Mouse (Mus musculus) midbrain, embryonic 16.5 days (tissue): Measurements from ENCODE around the gene Ryr2. TPM values are rescaled to one million over a fixed set of nuclear protein-coding genes. Genes with fewer than 3 reads are reported as not detected.

Experiments
- ATAC-seq: fragments of 200-750 bp; cut with Nextera tagmentation; 2 replicates; pipeline ENCODE4 v1.8.0; 2017; ENCODE audit warnings: moderate TSS enrichment
- H3K27ac ChIP-seq: fragments of 300-500 bp; sonication (generic); 2 replicates; pipeline ENCODE4 v1.5.1; 2014; ENCODE audit warnings: mild to moderate bottlenecking, low read length, mixed read lengths
- H3K27me3 ChIP-seq: fragments of 300-500 bp; sonication (generic); 2 replicates; pipeline ENCODE4 v1.6.1; 2014; ENCODE audit warnings: low read depth, low read length, mixed read lengths; ENCODE audit not compliant: control insufficient read depth, insufficient read depth
- H3K36me3 ChIP-seq: fragments of 300-500 bp; sonication (generic); 2 replicates; pipeline ENCODE4 v1.6.1; 2014; ENCODE audit warnings: mild to moderate bottlenecking, low read length, moderate library complexity, mixed read lengths; ENCODE audit not compliant: control insufficient read depth, insufficient read depth
- H3K4me1 ChIP-seq: fragments of 300-500 bp; sonication (generic); 2 replicates; pipeline ENCODE4 v1.6.1; 2014; ENCODE audit warnings: mild to moderate bottlenecking, low read length, mixed read lengths; ENCODE audit not compliant: control insufficient read depth, insufficient read depth
- H3K4me2 ChIP-seq: fragments of 300-500 bp; sonication (generic); 2 replicates; pipeline ENCODE4 v1.6.1; 2014; ENCODE audit warnings: mild to moderate bottlenecking, low read length, mixed read lengths
- H3K4me3 ChIP-seq: fragments of 300-500 bp; sonication (generic); 2 replicates; pipeline ENCODE4 v1.5.1; 2014; ENCODE audit warnings: low read depth, mild to moderate bottlenecking, low read length, moderate library complexity, mixed read lengths
- H3K9ac ChIP-seq: fragments of 300-500 bp; sonication (generic); 2 replicates; pipeline ENCODE4 v1.6.1; 2014; ENCODE audit warnings: low read depth, low read length, mixed read lengths
- H3K9me3 ChIP-seq: fragments of 300-500 bp; sonication (generic); replicated peaks from 2 replicates; pipeline ENCODE4 v1.6.1; 2014; ENCODE audit warnings: mild to moderate bottlenecking, low read length, mixed read lengths; ENCODE audit not compliant: control insufficient read depth, poor library complexity, severe bottlenecking
- WGBS: fragments of 180-500 bp; shearing (Covaris S2); extraction: QIAGEN DNeasy Blood & Tissue Kit; methylation state at CpG from one replicate; pipeline ENCODE4 v1.1.7; 2014; 5-methylcytosine and 5-hydroxymethylcytosine counted together
- polyA plus RNA-seq: library from polyadenylated mRNA; unstranded; fragments of >200 nt; fragmentation: Nextera tagmentation; extraction: Ambion mirVana; gene quantifications from 2 replicates; pipeline ENCODE4 v1.2.1, GENCODE M21; 2015

The Ryr2 gene
- polyA plus RNA-seq, 1 experiment from 2014 or later = 3.5 TPM

- no peak for ATAC-seq
- WGBS = 74% methylated on average over 2 of the region's 2 CpGs
- H3K27me3 ChIP-seq = no peaks in the 10 kb centered on the region
Observed at GRCm38 (mm10) chr13:11905126-11905525, 201.6 kb downstream of the Ryr2 start.

GRCm38 (mm10) chr13:11903272-11903671 is 203.5 kb downstream of the Ryr2 start:
- Histone ChIP-seq H3K4me3 (no peak overlapping the region), H3K27ac (no peak overlapping the region), H3K9me3 (no peaks in the 10 kb centered on the region), H3K36me3 (no peaks in the 10 kb centered on the region), H3K4me2 (peak overlapping the region; percentile 21; the same call in 1 of the 2 replicates), H3K9ac (no peak overlapping the region), H3K27me3 (no peaks in the 10 kb centered on the region), H3K4me1 (no peaks in the 10 kb centered on the region)
- WGBS = 30% methylated on average over 9 of the region's 9 CpGs
- no peak for ATAC-seq

More at GRCm38 (mm10) chr13:11905126-11905525, 201.6 kb downstream of the Ryr2 start:
- Histone ChIP-seq H3K4me2 (no peak overlapping the region), H3K9me3 (no peaks in the 10 kb centered on the region), H3K9ac (no peak overlapping the region), H3K36me3 (no peaks in the 10 kb centered on the region), H3K4me3 (no peak overlapping the region), H3K4me1 (no peaks in the 10 kb centered on the region), H3K27ac (no peak overlapping the region)

GRCm38 (mm10) chr13:11902856-11903255 is 203.9 kb downstream of the Ryr2 start:
- Histone ChIP-seq H3K36me3 (no peaks in the 10 kb centered on the region), H3K27ac (no peak overlapping the region), H3K4me3 (no peak overlapping the region), H3K9me3 (no peaks in the 10 kb centered on the region), H3K4me1 (no peaks in the 10 kb centered on the region), H3K4me2 (no peak overlapping the region), H3K27me3 (no peaks in the 10 kb centered on the region), H3K9ac (no peak overlapping the region)
- WGBS = 27% methylated on average over 6 of the region's 6 CpGs
- no peak for ATAC-seq

- Histone ChIP-seq H3K36me3 (no peaks in the 10 kb centered on the region), H3K9me3 (no peaks in the 10 kb centered on the region), H3K27me3 (no peaks in the 10 kb centered on the region), H3K4me3 (no peak overlapping the region), H3K27ac (no peak overlapping the region), H3K9ac (no peak overlapping the region), H3K4me2 (no peak overlapping the region), H3K4me1 (no peaks in the 10 kb centered on the region)
- WGBS = 79% methylated on average over 2 of the region's 2 CpGs
- ATAC-seq = no peak
Observed at GRCm38 (mm10) chr13:11900631-11901030, 206.1 kb downstream of the Ryr2 start.

- Histone ChIP-seq H3K4me2 (no peak overlapping the region), H3K9ac (no peak overlapping the region), H3K4me1 (no peaks in the 10 kb centered on the region), H3K27me3 (no peaks in the 10 kb centered on the region), H3K4me3 (no peak overlapping the region), H3K9me3 (no peaks in the 10 kb centered on the region), H3K36me3 (no peaks in the 10 kb centered on the region), H3K27ac (no peak overlapping the region)
- ATAC-seq = no peak
- WGBS = 38% methylated on average over 1 of the region's 1 CpGs
Observed at GRCm38 (mm10) chr13:11895631-11896030, 211.1 kb downstream of the Ryr2 start.

GRCm38 (mm10) chr13:11891739-11892138 is 215.0 kb downstream of the Ryr2 start:
- H3K27me3 ChIP-seq = no peaks in the 10 kb centered on the region
- no peak overlapping the region for H3K4me2 ChIP-seq
- H3K27ac ChIP-seq = no peak overlapping the region
- no peak for ATAC-seq
- no peaks in the 10 kb centered on the region for H3K4me1 ChIP-seq
- H3K9me3 ChIP-seq = no peaks in the 10 kb centered on the region
- WGBS = 99% methylated on average over 3 of the region's 3 CpGs
- H3K9ac ChIP-seq = no peak overlapping the region
- no peak overlapping the region for H3K4me3 ChIP-seq
- H3K36me3 ChIP-seq = no peaks in the 10 kb centered on the region

- H3K4me1 ChIP-seq = no peaks in the 10 kb centered on the region
- no peak for ATAC-seq
- H3K4me2 ChIP-seq = no peak overlapping the region
- no peak overlapping the region for H3K9ac ChIP-seq
- no peaks in the 10 kb centered on the region for H3K36me3 ChIP-seq
- 89% methylated on average over 3 of the region's 3 CpGs for whole genome bisulfite sequencing
- H3K4me3 ChIP-seq = no peak overlapping the region
- H3K9me3 ChIP-seq = no peaks in the 10 kb centered on the region
- no peaks in the 10 kb centered on the region for H3K27me3 ChIP-seq
- H3K27ac ChIP-seq = no peak overlapping the region
Observed at GRCm38 (mm10) chr13:11891115-11891514, 215.6 kb downstream of the Ryr2 start.

- no peaks in the 10 kb centered on the region for H3K27me3 ChIP-seq
- no peaks in the 10 kb centered on the region for H3K36me3 ChIP-seq
- H3K27ac ChIP-seq = no peak overlapping the region
- ATAC-seq = no peak
- no peak overlapping the region for H3K4me2 ChIP-seq
- no peaks in the 10 kb centered on the region for H3K4me1 ChIP-seq
- H3K9ac ChIP-seq = no peak overlapping the region
- no peaks in the 10 kb centered on the region for H3K9me3 ChIP-seq
- H3K4me3 ChIP-seq = no peak overlapping the region
- 83% methylated on average over 3 of the region's 3 CpGs for WGBS
Observed at GRCm38 (mm10) chr13:11884175-11884574, 222.6 kb downstream of the Ryr2 start.

- Histone ChIP-seq H3K27ac (no peak overlapping the region), H3K9me3 (no peaks in the 10 kb centered on the region), H3K9ac (no peak overlapping the region), H3K4me2 (no peak overlapping the region), H3K4me1 (no peaks in the 10 kb centered on the region), H3K4me3 (no peak overlapping the region), H3K36me3 (no peaks in the 10 kb centered on the region), H3K27me3 (no peaks in the 10 kb centered on the region)
- no peak for ATAC-seq
- 89% methylated on average over 4 of the region's 4 CpGs for WGBS
Observed at GRCm38 (mm10) chr13:11882359-11882758, 224.4 kb downstream of the Ryr2 start.
